Mouse (Mus musculus) hematopoietic stem cell, adult 5-6 weeks (primary cell): ENCODE results near the gene Prr14. TPM values are rescaled to one million over a fixed set of nuclear protein-coding genes. Genes with fewer than 3 reads are reported as not detected.
"Not testable (repeated sequence)": the region's sequence is repeated elsewhere in the genome, so short reads cannot be mapped to it uniquely, and the experiment has no call there.

Source experiments
- ATAC-seq, 2 experiments: fragments of 125-278 bp in 1 of 2; replicated peaks in 1 of 2; 2 replicates each; pipeline ENCODE4 v1.8.0; 2016 to 2017; ENCODE audit warnings: inconsistent platforms in 2 of 2, mild to moderate bottlenecking in 2 of 2, moderate number of reproducible peaks in 2 of 2, low read depth in 1 of 2, moderate TSS enrichment in 1 of 2; ENCODE audit not compliant: low FRiP score in 2 of 2, poor library complexity in 2 of 2, severe bottlenecking in 2 of 2, insufficient read depth in 1 of 2, low TSS enrichment in 1 of 2
- total RNA-seq: library from RNA; stranded (forward); fragments of 172-1452, 232-1000 nt; gene quantifications from 2 replicates; pipeline ENCODE4 v1.2.3, GENCODE M21; 2017

The Prr14 gene
- total RNA-seq, 1 experiment from 2014 or later, result 23.6 TPM

GRCm38 (mm10) chr7:127489982-127490381, 30.6 kb downstream of the Prr14 start:
- no peak for ATAC-seq

- ATAC-seq, result no peak
Measured at GRCm38 (mm10) chr7:127491846-127492245, 32.4 kb downstream of the Prr14 start.

DNA sequence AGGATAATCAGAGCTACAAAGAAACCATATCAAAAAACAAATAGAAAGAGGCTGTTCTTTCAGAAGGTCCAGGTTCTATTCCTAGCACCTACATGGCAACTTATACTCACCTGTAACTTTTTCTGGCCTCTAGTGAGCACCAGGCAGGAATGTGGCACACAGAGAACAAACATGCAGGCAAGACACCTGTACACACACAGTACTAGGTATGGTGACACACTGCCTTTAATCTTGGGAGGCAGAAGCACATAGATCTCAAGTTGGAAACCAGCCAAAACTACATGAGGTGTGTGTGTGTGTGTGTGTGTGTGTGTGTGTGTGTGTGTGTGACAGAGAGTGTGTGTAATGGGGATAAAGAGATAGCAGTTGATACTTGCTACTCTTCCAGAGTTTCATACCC, 35.2 kb downstream of the Prr14 start:
- no peak for ATAC-seq

- no peak for ATAC-seq
Measured at GRCm38 (mm10) chr7:127497382-127497781, 38.0 kb downstream of the Prr14 start.

- ATAC-seq, result no peak; a peak in 1 of 4 replicates
Measured at GRCm38 (mm10) chr7:127498407-127498806, 39.0 kb downstream of the Prr14 start.

- no peak for ATAC-seq
Measured at GRCm38 (mm10) chr7:127508291-127508690, 48.9 kb downstream of the Prr14 start.

DNA sequence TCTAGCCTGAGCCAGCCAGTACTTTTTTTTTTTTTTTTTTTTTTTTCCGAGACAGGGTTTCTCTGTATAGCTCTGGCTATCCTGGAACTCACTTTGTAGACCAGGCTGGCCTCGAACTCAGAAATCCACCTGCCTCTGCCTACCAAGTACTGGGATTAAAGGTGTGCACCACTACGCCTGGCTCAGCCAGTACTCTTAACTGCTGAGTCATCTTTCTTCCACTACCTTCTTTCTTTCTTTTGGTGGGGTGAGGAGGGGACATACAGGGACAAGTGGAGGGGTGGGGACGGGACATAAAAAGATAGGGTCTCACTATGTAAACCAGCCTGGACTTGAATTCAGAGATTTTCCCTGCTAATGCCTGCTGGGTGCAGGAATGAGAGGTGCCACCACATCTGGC, 50.4 kb downstream of the Prr14 start:
- ATAC-seq, result not testable (repeated sequence)

DNA sequence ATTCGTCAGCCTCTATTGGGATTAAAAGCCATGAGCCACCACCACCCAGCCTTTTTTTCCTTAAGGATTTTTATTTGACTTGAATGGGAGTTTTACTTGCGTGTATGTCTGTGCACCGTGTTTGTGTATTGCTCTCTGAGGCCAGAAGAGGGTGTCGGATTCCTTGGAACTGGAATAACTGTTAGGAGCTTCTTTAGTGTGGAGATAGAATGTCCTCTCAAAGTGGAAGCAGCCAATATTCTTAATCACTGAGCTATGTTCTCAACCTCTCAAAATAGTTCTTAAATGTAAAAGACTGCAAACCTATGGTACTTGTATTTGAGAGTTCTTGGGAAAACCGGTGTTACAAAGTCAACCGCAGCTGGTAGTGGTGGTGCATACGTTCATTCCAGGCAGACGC, 51.8 kb downstream of the Prr14 start:
- ATAC-seq, result no peak

GRCm38 (mm10) chr7:127511808-127512230, 52.4 kb downstream of the Prr14 start, which contains the start of gene Srcap:
Srcap (plus strand) TSS chr7:127511983.
- ATAC-seq, result peak; percentile 96 to 97

DNA sequence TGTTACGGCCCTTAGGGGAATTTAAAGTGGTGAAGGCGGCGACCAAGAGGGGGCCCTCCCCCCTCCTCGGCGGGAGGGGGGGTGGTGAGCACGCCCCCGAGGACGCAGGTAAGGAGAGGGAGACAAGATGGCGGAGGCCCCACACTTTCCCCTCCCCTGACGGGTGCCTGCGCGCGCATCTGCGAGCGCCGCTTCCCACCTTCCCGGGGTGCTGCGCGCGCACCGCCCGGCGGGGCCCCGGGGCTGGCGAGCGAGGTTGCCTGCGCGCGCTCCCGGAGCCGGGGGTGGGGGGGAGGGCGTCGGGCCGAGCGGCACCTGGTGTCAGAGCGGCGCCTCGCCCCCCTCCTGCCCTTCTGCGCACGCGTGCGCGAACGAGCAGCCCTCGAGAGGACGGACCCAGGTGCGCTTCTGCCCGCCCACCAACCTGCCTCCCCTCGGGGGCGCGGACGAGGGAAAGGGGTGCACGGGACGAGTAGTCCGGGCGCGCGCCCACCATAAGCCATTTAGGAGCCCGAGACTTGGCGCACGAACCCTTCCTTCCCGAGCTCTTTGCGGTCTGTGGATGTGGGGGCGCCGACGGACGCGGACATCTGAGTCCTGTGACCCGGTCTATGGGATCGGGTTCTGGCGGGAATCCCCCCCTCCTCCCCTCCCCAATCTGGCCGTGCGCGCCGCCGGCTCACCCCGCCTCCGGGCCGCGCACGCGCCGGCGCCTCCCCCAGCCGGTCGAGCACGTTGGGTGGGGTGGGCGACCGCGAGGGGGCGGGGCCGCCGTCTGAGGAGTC, 53.0 kb downstream of the Prr14 start:
- peak; percentile 65 to 71 for ATAC-seq

DNA sequence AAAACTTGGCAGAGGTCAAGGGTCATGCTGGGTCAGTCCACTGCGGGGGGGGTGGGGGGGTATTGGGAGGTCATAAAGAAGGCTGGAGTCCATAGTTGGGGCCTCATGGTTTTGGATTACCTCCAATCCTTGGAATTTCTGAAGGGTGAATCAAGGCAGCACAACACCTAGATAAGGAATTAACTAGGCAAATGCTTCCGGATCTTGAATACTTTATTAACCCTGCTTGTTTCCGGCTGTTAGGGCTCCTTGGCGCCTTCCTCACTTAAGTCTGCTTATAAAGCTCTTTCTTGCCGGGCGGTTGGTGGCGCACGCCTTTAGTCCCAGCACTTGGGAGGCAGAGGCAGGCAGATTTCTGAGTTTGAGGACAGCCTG, 53.6 kb downstream of the Prr14 start:
- no peak for ATAC-seq

DNA sequence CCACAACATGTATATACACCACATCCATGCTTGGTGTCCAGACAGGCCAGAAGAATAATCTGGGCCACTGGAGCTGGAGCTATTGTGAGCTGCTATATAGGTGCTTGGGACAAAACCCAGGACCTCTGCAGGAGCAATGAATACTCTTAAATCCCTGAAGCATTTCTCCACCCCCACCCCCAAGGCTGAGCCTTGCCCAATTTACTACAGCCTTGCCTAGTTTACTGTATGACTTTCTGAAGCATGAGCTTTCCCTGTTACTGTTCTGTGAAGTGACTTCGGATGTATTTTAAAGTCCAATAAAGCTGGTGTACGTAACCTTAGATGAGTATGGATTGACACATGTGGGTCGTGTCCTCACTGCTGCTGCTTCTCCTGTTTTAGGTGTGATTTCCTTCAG, 54.4 kb downstream of the Prr14 start:
- ATAC-seq, result no peak

- ATAC-seq, result no peak
Measured at GRCm38 (mm10) chr7:127515846-127516245, 56.4 kb downstream of the Prr14 start.

- ATAC-seq, result no peak
Measured at GRCm38 (mm10) chr7:127516344-127516743, 56.9 kb downstream of the Prr14 start.

GRCm38 (mm10) chr7:127519284-127519683, 59.9 kb downstream of the Prr14 start, which contains the start of gene Gm42715:
Gm42715 (plus strand) TSS chr7:127519584.
- no peak for ATAC-seq

Other genes with a start within 250 kb of the Prr14 start
- 19.8 and 29.2 TPM in 2 replicates for gene Zfp553, start 226.6 kb upstream of the Prr14 start, total RNA-seq
- 145 and 165 TPM in 2 replicates for gene Sept1, start 226.5 kb upstream of the Prr14 start, total RNA-seq
- gene Zfp771, start 215.3 kb upstream of the Prr14 start, total RNA-seq, result 3.9 and 10.2 TPM in 2 replicates
- gene Dctpp1, start 198.9 kb upstream of the Prr14 start, total RNA-seq, result 59.0 and 60.5 TPM in 2 replicates
- 76.8 and 79.8 TPM in 2 replicates for gene Sephs2, start 185.6 kb upstream of the Prr14 start, total RNA-seq
- gene Itgal, start 163.4 kb upstream of the Prr14 start, total RNA-seq, result 13.7 and 23.1 TPM in 2 replicates
- gene Zfp768, start 114.0 kb upstream of the Prr14 start, total RNA-seq, result 9.1 and 11.1 TPM in 2 replicates
- 6.8 TPM in 2 replicates for gene Zfp747, start 83.6 kb upstream of the Prr14 start, total RNA-seq
- 7.4 and 7.8 TPM in 2 replicates for gene 9130019O22Rik, start 72.4 kb upstream of the Prr14 start, total RNA-seq
- gene E430018J23Rik, start 66.0 kb upstream of the Prr14 start, total RNA-seq, result 7.4 and 8.1 TPM in 2 replicates
- gene Zfp764, start 52.8 kb upstream of the Prr14 start, total RNA-seq, result 13.1 and 13.9 TPM in 2 replicates
- gene Zfp688, start 37.5 kb upstream of the Prr14 start, total RNA-seq, result 3.7 and 11.5 TPM in 2 replicates
- gene Zfp689, start 10.5 kb upstream of the Prr14 start, total RNA-seq, result 3.1 and 4.3 TPM in 2 replicates
- gene Fbrs, start 19.6 kb downstream of the Prr14 start, total RNA-seq, result 15.2 and 27.3 TPM in 2 replicates
- 24.2 and 38.4 TPM in 2 replicates for gene Srcap, start 52.4 kb downstream of the Prr14 start, total RNA-seq
- gene Gm42715, start 60.0 kb downstream of the Prr14 start, total RNA-seq, result 8.9 and 9.1 TPM in 2 replicates
- gene Tmem265, start 101.8 kb downstream of the Prr14 start, total RNA-seq, result 0.65 and 9.4 TPM in 2 replicates
- 35.7 and 51.0 TPM in 2 replicates for gene Phkg2, start 113.7 kb downstream of the Prr14 start, total RNA-seq
- gene Ccdc189, start 129.0 kb downstream of the Prr14 start, total RNA-seq, result 3.6 and 8.4 TPM in 2 replicates
- gene Rnf40, start 129.2 kb downstream of the Prr14 start, total RNA-seq, result 52.4 and 54.8 TPM in 2 replicates
- 16.1 and 16.8 TPM in 2 replicates for gene Zfp629, start 156.2 kb downstream of the Prr14 start, total RNA-seq
- 60.5 and 72.0 TPM in 2 replicates for gene Bcl7c, start 249.3 kb downstream of the Prr14 start, total RNA-seq